Mouse (Mus musculus): ENCODE data around the gene Cyp4a12a.
"Not testable (repeated sequence)": the region's sequence is repeated elsewhere in the genome, so short reads cannot be mapped to it uniquely, and the experiment has no call there.

The Cyp4a12a gene

DNA sequence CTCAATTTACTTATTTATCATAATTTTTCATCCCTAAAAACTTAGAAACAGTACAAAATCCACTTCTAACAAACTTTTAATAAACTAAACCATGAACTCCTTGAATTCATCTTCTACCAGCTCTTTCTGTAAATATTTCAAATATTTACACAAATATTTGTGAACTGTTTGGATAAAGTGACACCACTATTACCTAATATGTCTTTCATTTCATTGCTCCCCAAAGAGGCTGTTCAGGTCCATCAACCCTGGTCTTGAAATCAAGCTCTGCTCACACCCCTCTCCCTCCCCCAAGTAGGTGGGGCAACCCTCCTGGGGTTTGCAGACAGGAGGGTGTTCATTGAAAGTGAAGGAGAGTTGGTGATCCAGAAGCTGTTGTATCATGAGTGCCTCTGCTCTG, at the start of gene Cyp4a12a:
TSS of gene Cyp4a12a (plus strand) at position 301 of the 400 bp plus-strand sequence.
- DNase-seq (ENCODE audit: low spot score in 2 of 2) = not testable (repeated sequence)

DNA sequence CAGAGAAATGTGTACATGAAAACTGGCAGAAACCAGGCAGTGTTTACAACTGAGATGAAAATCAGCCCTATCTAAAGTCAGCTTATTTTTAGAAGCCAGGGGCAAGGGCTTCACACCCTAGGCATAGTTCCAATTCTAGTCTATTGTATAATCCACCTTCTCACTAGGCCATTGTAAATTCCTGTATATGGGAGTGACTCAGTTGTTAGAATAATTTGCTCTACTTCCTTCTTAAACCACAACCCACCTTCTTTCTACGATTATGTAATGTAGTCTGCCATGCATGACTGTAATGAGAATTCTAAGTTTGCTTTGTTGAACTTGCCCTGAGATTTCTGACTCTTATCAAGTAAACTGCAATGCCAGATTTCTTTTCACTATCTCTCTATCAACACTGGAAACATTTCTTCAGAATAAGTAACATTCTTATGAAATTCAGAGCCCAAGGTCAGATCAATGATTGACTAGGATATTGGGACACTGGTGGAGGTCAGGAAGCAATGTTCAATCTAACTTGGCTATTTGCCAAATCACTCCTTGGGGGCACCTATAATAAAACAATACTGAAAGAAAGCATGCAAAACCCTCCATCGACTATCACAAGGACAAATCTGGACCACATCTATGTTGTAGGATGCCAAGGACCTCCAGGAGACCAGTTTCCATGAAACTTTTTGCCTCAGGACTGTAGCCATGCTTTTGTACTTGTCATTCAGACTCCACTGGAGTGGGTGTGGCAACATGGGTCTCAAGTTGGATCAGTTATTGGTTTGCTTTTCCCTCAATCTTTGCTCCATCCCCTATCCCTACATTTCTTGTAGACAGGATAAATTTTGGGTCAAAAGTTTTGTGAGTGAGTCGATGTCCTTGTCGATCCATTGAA, 33.9 kb upstream of the Cyp4a12a start:
- DNase-seq (ENCODE audit: low spot score in 2 of 2) = not testable (repeated sequence)

- not testable (repeated sequence) for DNase-seq (ENCODE audit: low spot score in 2 of 2)
Measured at GRCm38 (mm10) chr4:115278215-115278982, 20.4 kb upstream of the Cyp4a12a start.

DNA sequence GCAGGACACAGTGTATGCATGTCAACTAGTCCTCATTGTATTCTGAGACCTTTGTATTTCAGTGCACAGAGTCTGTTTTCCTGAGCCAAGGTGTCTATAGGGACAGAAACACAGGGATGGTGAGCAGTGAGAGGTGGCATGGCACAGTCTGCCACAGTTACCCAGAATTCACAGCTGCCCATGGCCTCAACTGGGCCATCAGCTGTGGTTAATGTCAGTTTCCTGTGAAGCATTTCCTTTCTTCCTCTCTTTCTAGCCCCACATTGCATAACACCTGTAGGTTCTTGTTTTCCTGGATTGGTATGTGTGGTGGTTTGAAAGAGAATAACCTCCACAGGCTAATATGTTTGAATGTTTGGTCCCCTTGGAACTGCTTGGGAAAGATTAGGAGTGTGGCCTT, 18.5 kb upstream of the Cyp4a12a start:
- DNase-seq (ENCODE audit: low spot score in 2 of 2) = no peak

DNA sequence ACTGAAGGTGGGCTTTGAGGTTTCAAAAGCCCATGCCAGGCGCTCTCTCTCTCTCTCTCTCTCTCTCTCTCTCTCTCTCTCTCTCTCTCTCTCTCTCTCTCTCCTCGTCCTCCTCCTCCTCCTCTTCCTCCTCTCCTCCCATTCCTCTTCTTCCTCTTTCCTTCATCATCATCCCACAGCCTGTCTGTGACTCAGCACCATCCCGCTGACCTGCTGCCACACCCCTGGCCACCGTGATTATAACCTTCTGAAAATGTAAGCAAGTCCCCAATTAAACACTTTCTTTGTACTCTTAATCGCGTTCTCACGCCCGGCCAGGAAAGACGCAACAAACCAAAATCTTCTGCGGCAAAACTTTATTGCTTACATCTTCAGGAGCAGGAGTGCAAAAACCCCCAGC, 18.1 kb upstream of the Cyp4a12a start:
- DNase-seq (ENCODE audit: low spot score in 2 of 2) = not testable (repeated sequence)

DNA sequence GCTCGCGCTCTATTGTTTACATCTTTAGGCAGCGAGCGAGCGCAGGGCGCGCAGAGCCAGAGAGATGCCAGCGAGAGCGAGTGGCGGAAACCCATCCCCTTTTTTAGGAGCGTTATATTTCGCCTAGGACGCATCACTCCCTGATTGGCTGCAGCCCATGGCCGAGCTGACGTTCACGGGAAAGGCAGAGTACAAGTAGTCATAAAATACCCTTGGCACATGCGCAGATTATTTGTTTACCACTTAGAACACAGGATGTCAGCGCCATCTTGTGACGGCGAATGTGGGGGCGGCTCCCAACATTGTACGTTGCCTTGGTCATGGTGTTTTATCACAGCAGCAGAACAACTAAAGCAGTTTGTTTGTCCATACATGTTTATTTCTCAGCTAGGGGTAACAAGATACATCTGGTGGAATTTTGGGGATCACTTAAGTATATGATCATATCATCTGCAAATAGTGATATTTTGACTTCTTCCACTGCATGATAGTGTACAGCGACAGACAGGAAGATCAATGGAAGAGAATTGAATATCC, 17.5 kb upstream of the Cyp4a12a start:
- not testable (repeated sequence) for DNase-seq (ENCODE audit: low spot score in 2 of 2)

DNA sequence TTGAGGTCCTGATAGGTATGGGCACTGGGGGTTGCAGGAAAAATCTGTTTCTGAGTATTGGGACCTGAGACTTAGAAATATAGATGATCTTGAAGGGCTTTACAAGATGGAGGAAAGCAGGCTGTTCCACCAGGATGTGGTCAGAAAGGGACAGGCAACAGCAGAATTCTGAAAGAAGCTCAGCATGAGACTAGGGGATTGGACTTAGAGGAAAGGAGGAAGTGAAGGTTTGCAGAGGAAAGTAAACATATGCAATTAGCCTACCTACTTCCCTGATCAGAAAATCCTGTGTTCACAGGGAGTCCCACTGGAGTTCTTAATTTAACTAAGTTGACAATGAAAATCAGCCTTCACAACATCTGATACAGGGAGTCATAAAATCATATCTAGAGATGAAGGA, 26.9 kb downstream of the Cyp4a12a start:
- DNase-seq (ENCODE audit: low spot score in 2 of 2) = not testable (repeated sequence)

GRCm38 (mm10) chr4:115365624-115366023, 66.8 kb downstream of the Cyp4a12a start:
- DNase-seq (ENCODE audit: low spot score in 2 of 2) = not testable (repeated sequence)

GRCm38 (mm10) chr4:115368067-115368466, 69.2 kb downstream of the Cyp4a12a start:
- not testable (repeated sequence) for DNase-seq (ENCODE audit: low spot score in 2 of 2)
